Mouse (Mus musculus) layer of hippocampus, adult 6 months (tissue): Measurements from ENCODE around the gene Mapre1. TPM values are rescaled to one million over a fixed set of nuclear protein-coding genes. Genes with fewer than 3 reads are reported as not detected.

ENCODE experiments used
- long read RNA-seq, 2 experiments: library from polyadenylated mRNA; unstranded; transcript quantifications; one replicate each; pipeline ENCODE4 v2.0.0; 2019 to 2020
- polyA plus RNA-seq: library from polyadenylated mRNA; unstranded; fragments of <200 nt; fragmentation: Nextera tagmentation; gene quantifications from 2 replicates; pipeline ENCODE4 v1.2.3, GENCODE M21; 2021

Mapre1 gene
- polyA plus RNA-seq = 102 and 104 TPM in 2 replicates
- long read RNA-seq, experiment 1, full-length matches to known transcripts = 211 of 245 reads
- long read RNA-seq, experiment 1, partial matches to known transcripts = 19 of 245 reads
- long read RNA-seq, experiment 1, other reads (novel, unspliced or antisense) = 15 of 245 reads
- long read RNA-seq, experiment 2, full-length matches to known transcripts = 806 of 850 reads
- long read RNA-seq, experiment 2, partial matches to known transcripts = 22 of 850 reads
- long read RNA-seq, experiment 2, other reads (novel, unspliced or antisense) = 22 of 850 reads

DNA sequence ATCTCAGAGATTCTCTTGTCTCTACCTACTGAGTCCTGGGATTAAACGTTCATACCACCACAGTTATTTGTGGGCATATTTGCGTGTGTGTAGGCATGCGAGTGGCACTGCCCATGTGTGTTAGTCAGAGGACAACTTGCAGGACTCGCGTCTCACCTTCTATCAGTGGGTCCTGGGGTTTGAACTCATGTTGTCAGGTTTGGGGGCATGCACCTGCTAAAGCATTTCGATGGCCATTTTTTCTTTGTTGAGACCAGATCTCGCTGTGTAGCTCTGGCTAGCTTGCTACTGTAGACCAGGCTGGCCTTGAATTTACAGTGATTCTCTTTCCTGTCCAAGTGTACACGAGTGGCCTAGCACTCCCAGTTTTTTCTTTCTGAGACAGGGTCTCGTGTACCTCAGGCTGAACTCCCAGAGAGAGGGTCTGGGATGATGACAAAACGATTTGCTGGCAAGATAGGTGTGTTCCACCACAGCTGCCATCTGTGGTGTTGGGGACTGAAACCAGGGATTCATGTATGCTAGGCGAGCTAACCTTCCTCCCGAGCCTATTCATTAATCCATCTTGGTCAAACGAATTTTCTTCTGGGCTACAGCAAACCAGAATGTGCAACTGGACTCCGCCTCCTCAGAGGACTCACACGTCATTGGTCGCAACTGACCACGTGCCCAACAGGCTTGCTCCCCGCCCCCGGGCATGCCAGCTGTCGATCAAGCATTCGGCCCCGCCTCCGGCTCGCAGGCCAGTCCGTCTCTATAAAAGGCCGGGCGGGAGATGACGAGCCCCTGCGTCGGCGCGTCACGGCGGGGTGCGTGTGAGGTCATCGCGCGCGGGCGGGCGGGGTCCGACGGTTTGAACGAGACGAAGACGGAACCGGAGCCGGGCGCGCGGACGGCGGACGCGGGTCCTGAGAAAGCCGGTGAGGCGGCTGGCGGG, at the start of gene Mapre1:
Mapre1 (plus strand) TSS at position 775 of the 937 bp plus-strand sequence.

DNA sequence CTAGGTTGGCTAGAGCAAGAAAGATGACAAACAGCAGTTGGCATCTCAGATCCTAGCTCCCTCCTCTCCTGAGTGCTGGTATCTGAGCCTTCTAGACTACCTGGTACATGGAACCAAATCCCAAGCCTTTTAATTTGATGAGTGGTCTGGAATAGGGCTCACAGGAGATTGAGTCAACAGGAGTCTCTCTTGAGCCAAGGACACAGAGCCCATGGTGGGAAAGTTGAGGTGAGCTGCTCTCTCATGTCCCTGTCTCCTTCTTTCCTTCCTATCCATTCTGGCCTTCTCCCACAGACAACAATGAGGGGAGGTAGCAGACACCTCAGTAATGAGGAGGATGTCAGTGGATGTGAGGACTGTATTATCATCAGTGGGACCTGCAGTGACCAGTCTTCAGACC, 44.7 kb upstream of the Mapre1 start, which contains the start of gene Dnmt3c:
Dnmt3c (plus strand) TSS at position 301 of the 400 bp plus-strand sequence.

GRCm38 (mm10) chr2:153779394-153779981, 38.4 kb downstream of the Mapre1 start, which contains the start of gene Efcab8:
Gene Efcab8 (plus strand): TSS chr2:153779931.

Other genes with a start within 250 kb of the Mapre1 start
- not detected in 2 replicates for gene 4930404H24Rik, start 248.5 kb upstream of the Mapre1 start, polyA plus RNA-seq
- gene Nol4l, start 211.3 kb upstream of the Mapre1 start, polyA plus RNA-seq = 11.7 and 14.4 TPM in 2 replicates
- gene Commd7, start 108.5 kb upstream of the Mapre1 start, polyA plus RNA-seq = 28.8 and 32.3 TPM in 2 replicates
- gene Dnmt3b, start 91.8 kb upstream of the Mapre1 start, polyA plus RNA-seq = 0.15 and 0.25 TPM in 2 replicates
- gene Dnmt3c, start 44.6 kb upstream of the Mapre1 start, polyA plus RNA-seq = not detected in 2 replicates
- gene Efcab8, start 38.7 kb downstream of the Mapre1 start, polyA plus RNA-seq = not detected in 2 replicates
- not detected in 2 replicates for gene Sun5, start 129.8 kb downstream of the Mapre1 start, polyA plus RNA-seq
- not detected in 2 replicates for gene Bpifb2, start 133.8 kb downstream of the Mapre1 start, polyA plus RNA-seq
- 0.14 TPM in 1 of 2 replicates, not detected in the other for gene Bpifb6, start 159.1 kb downstream of the Mapre1 start, polyA plus RNA-seq
- 0.10 TPM in 1 of 2 replicates, not detected in the other for gene Bpifb3, start 177.0 kb downstream of the Mapre1 start, polyA plus RNA-seq
- gene Bpifb4, start 196.9 kb downstream of the Mapre1 start, polyA plus RNA-seq = 0.06 TPM in 2 replicates
- gene Bpifa6, start 233.7 kb downstream of the Mapre1 start, polyA plus RNA-seq = not detected in 2 replicates